Mouse (Mus musculus) midbrain, embryonic 12.5 days (tissue): ENCODE data around the gene Dennd1a. TPM values are rescaled to one million over a fixed set of nuclear protein-coding genes. Genes with fewer than 3 reads are reported as not detected.
A peak's percentile ranks its signal among the peaks of the same experiment; 100 is the strongest.

Experiments used
- ATAC-seq: fragments of 200-750 bp; cut with Nextera tagmentation; 2 replicates; pipeline ENCODE4 v1.8.0; 2017; ENCODE audit warnings: low read depth, moderate TSS enrichment, moderate library complexity; ENCODE audit not compliant: low FRiP score
- H3K27ac ChIP-seq: fragments of 300-500 bp; sonication (generic); replicated peaks from 2 replicates; pipeline ENCODE4 v1.5.1; 2016; ENCODE audit warnings: mild to moderate bottlenecking
- H3K27me3 ChIP-seq: fragments of 300-500 bp; sonication (generic); 2 replicates; pipeline ENCODE4 v1.6.1; 2016; ENCODE audit warnings: mild to moderate bottlenecking
- H3K36me3 ChIP-seq: fragments of 300-500 bp; sonication (generic); 2 replicates; pipeline ENCODE4 v1.6.1; 2016
- H3K4me1 ChIP-seq: fragments of 300-500 bp; sonication (generic); 2 replicates; pipeline ENCODE4 v1.6.1; 2016
- H3K4me2 ChIP-seq: fragments of 300-500 bp; sonication (generic); replicated peaks from 2 replicates; pipeline ENCODE4 v1.6.1; 2016; ENCODE audit warnings: mild to moderate bottlenecking, moderate library complexity
- H3K4me3 ChIP-seq: fragments of 300-500 bp; sonication (generic); 2 replicates; pipeline ENCODE4 v1.5.1; 2016; ENCODE audit warnings: mild to moderate bottlenecking
- H3K9ac ChIP-seq: fragments of 300-500 bp; sonication (generic); replicated peaks from 2 replicates; pipeline ENCODE4 v1.6.1; 2016; ENCODE audit warnings: mild to moderate bottlenecking, moderate library complexity
- H3K9me3 ChIP-seq: fragments of 300-500 bp; sonication (generic); 2 replicates; pipeline ENCODE4 v1.6.1; 2016; ENCODE audit warnings: mild to moderate bottlenecking
- WGBS: fragments of 180-500 bp; shearing (Covaris S2); methylation state at CpG from one replicate; pipeline ENCODE4 v1.1.7; 2016; 5-methylcytosine and 5-hydroxymethylcytosine counted together
- polyA plus RNA-seq: library from polyadenylated mRNA; unstranded; fragments of >200 nt; fragmentation: Nextera tagmentation; extraction: Ambion mirVana; gene quantifications from 2 replicates; pipeline ENCODE4 v1.2.1, GENCODE M21; 2016

Gene Dennd1a
- polyA plus RNA-seq, 1 experiment from 2014 or later: 25.6 TPM

DNA sequence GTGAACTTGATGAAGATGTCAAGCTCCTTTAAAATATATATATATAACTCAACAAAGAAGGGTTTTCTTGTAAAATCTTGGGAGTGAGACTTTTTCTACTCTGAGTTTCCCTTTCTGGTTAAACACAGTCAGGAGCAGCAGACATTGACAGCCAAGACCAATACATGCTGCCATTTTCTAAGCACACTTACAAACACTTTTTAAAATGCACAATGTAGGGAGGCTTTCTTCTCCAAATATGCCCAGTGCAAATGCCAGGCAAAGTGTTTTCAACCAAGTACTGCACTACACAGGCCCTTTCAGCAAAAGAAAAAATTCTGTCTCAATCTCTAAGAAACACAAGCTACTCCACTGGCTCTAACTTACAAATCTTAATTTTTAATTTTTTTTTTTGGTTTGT, 65.7 kb downstream of the Dennd1a start:
- Histone ChIP-seq H3K4me1 (peaks cover 39% of the 10 kb centered on the region), H3K27me3 (peaks cover 84% of the 10 kb centered on the region), H3K4me2 (no peak overlapping the region), H3K4me3 (no peak overlapping the region), H3K27ac (no peak overlapping the region), H3K9me3 (no peaks in the 10 kb centered on the region), H3K36me3 (no peaks in the 10 kb centered on the region), H3K9ac (no peak overlapping the region)
- no peak for ATAC-seq

DNA sequence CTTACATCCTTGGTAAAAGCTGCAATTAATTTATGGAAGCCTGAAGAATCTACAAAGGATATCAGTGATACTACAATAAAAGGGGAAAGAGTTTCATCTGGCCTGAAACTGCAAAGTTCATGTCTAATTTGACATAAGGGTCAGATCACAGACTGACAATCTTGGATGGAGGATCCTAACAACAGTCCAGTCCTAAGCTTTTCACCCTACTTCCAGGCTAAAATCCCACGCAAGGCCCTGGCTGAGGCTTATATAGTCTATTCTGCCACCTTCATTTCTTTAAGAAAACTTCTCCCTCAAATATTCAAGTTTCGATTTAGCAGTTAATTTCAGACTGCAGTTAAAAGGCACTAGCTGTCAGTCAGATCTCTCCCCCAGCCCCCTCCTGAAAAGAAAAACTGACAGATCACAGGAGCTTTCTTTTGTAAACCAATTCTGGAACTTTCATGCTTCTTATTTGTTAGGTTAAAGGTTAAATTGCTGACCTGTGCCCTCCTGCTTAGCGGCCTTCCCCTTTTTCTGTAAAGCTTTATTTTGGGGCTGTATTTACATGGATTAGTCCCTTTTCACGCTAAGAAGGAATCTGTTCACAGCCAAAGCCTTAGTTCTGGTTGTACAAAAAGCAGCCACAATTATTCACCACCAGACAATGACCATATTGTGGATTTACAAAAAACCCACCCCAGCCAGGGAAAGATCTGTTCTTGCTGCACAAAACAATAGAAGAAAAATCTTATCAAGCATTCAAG, 66.3 kb downstream of the Dennd1a start:
- no peaks in the 10 kb centered on the region for H3K36me3 ChIP-seq
- 2% methylated on average over 4 of the region's 4 CpGs for WGBS
- no peak overlapping the region for H3K4me3 ChIP-seq
- H3K9ac ChIP-seq: no peak overlapping the region
- H3K27ac ChIP-seq: no peak overlapping the region
- peaks cover 39% of the 10 kb centered on the region for H3K4me1 ChIP-seq
- peak; percentile 82 for ATAC-seq
- H3K27me3 ChIP-seq: peaks cover 82% of the 10 kb centered on the region
- no peak overlapping the region for H3K4me2 ChIP-seq
- H3K9me3 ChIP-seq: no peaks in the 10 kb centered on the region

DNA sequence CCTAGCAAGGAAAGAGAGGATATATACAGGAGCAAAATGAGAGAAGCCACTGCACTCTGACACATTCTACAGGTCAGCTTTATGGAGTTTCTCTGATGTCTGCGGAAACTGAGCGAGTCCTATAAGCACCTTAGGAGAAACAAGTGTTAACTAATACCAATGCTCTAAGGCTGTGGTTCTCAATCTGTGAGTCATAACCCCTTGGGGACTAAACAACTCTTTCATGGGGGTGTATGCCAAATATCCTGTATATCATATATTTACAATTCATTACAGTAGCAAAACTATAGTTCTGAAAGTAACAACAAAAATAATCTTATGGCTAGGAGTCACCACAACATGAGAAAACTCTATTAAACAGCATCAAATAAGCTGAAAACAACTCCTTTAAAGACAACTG, 67.5 kb downstream of the Dennd1a start:
- no peak overlapping the region for H3K27ac ChIP-seq
- no peak overlapping the region for H3K4me2 ChIP-seq
- 91% methylated on average over 2 of the region's 2 CpGs for WGBS
- no peak for ATAC-seq
- no peak overlapping the region for H3K9ac ChIP-seq
- no peaks in the 10 kb centered on the region for H3K36me3 ChIP-seq
- H3K27me3 ChIP-seq: peaks cover 70% of the 10 kb centered on the region
- no peak overlapping the region for H3K4me3 ChIP-seq
- peaks cover 32% of the 10 kb centered on the region for H3K4me1 ChIP-seq
- H3K9me3 ChIP-seq: no peaks in the 10 kb centered on the region

- Histone ChIP-seq H3K9me3 (no peaks in the 10 kb centered on the region), H3K4me1 (no peaks in the 10 kb centered on the region), H3K9ac (no peak overlapping the region), H3K27ac (no peak overlapping the region), H3K36me3 (no peaks in the 10 kb centered on the region), H3K4me2 (no peak overlapping the region), H3K4me3 (no peak overlapping the region), H3K27me3 (peaks cover 63% of the 10 kb centered on the region)
- no peak for ATAC-seq
- WGBS: 96% methylated on average over 1 of the region's 1 CpGs
These were observed 74.1 kb downstream of the Dennd1a start for GRCm38 (mm10) chr2:38213041-38213440.

GRCm38 (mm10) chr2:38211426-38211825, 75.8 kb downstream of the Dennd1a start:
- Histone ChIP-seq H3K27me3 (peaks cover 49% of the 10 kb centered on the region), H3K4me3 (no peak overlapping the region), H3K27ac (no peak overlapping the region), H3K9me3 (no peaks in the 10 kb centered on the region), H3K9ac (no peak overlapping the region), H3K4me1 (no peaks in the 10 kb centered on the region), H3K36me3 (no peaks in the 10 kb centered on the region), H3K4me2 (no peak overlapping the region)
- WGBS: 97% methylated on average over 2 of the region's 2 CpGs
- ATAC-seq: no peak

DNA sequence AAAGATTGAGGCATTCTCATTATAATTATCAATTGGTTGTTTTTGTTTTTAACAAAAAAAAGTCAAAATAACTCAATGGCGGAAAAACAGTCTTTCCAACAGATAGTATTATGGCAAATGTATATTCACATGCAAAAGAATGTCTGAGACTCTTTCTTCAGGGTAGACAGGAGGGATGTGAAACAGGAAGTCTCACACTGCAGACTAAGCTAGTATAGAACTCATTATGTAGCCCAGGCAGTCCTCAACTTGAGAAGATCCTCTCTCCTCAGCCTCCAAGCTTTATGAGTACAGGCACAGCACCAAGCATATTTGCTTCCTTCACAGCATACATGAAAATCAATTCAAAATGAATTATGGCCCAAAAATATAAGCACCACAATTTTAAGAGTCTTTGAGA, 79.4 kb downstream of the Dennd1a start:
- H3K4me3 ChIP-seq: no peak overlapping the region
- H3K4me2 ChIP-seq: no peak overlapping the region
- H3K4me1 ChIP-seq: no peaks in the 10 kb centered on the region
- no peaks in the 10 kb centered on the region for H3K36me3 ChIP-seq
- no peak for ATAC-seq
- no peak overlapping the region for H3K27ac ChIP-seq
- no peak overlapping the region for H3K9ac ChIP-seq
- H3K9me3 ChIP-seq: no peaks in the 10 kb centered on the region
- WGBS: 94% methylated on average over 1 of the region's 1 CpGs
- H3K27me3 ChIP-seq: peaks cover 50% of the 10 kb centered on the region

DNA sequence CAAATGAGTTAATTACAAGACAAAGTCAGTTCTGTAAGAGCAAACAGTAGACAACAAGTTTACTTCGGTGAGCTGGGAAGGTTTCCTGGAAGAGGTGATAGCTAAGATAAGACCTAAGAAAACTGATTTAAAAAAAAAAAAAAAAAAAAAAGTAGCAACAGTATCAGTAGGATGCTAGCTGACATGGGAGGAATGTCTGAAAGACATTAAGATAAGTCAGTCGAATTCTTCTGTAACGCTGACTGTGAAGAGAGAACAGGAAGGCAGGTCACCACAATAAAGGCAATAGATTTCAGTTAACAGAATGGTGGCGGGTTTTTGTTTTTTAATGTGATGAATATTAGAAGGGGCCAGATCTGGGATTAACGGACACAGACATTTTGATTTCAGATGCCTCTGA, 81.9 kb downstream of the Dennd1a start:
- H3K4me2 ChIP-seq: no peak overlapping the region
- no peak for ATAC-seq
- H3K36me3 ChIP-seq: no peaks in the 10 kb centered on the region
- H3K9me3 ChIP-seq: no peaks in the 10 kb centered on the region
- no peak overlapping the region for H3K9ac ChIP-seq
- WGBS: 74% methylated on average over 5 of the region's 5 CpGs
- no peak overlapping the region for H3K27ac ChIP-seq
- no peak overlapping the region for H3K4me3 ChIP-seq
- peaks cover 39% of the 10 kb centered on the region for H3K27me3 ChIP-seq
- H3K4me1 ChIP-seq: no peaks in the 10 kb centered on the region

DNA sequence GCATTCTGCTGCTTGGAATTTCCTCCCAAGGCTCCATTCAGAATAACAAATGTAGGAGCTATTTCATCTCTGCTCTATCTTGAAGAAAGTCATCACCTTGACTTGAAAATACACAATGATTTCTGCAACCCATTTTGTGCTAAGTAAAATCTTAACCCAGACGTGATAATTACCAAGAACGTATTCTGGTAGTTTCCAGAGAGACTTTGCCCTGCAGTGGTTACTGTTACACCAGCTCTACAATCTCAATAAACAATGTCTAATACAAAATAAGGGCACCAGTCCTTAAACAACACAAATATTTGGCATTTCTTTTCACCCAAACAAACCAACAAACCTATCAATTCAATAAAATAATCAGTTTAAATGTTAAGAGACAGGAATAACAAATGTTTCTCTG, 82.5 kb downstream of the Dennd1a start:
- Histone ChIP-seq H3K27ac (no peak overlapping the region), H3K4me1 (no peaks in the 10 kb centered on the region), H3K4me2 (no peak overlapping the region), H3K27me3 (peaks cover 35% of the 10 kb centered on the region), H3K4me3 (no peak overlapping the region), H3K9me3 (no peaks in the 10 kb centered on the region), H3K36me3 (no peaks in the 10 kb centered on the region), H3K9ac (no peak overlapping the region)
- ATAC-seq: no peak
- WGBS: 72% methylated on average over 2 of the region's 2 CpGs

DNA sequence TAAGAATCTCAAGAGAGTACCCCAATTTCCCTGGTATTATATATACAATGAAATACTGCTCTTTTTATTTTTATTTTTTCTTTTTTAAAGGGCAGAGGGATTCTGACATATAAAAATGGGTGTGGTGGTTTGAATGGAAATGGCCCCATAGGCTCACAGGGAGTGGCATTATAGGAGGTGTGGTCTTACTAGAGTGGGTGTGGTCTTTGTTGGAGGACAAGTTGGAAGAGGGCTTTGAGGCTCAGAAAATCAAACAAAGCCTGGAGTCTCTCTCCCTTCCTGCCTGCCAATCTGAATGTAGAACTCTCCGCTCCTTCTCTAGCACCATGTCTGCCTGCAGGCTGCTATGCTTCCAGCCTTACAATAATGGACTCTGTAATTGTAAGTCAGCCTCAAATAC, 89.1 kb downstream of the Dennd1a start:
- Histone ChIP-seq H3K9ac (no peak overlapping the region), H3K9me3 (no peaks in the 10 kb centered on the region), H3K27ac (no peak overlapping the region), H3K4me3 (no peak overlapping the region), H3K36me3 (no peaks in the 10 kb centered on the region), H3K4me2 (no peak overlapping the region), H3K27me3 (peaks cover 28% of the 10 kb centered on the region), H3K4me1 (peaks cover 12% of the 10 kb centered on the region; the same call in 1 of the 2 replicates)
- 56% methylated on average over 1 of the region's 1 CpGs for WGBS
- ATAC-seq: no peak

GRCm38 (mm10) chr2:38196199-38197060, 90.8 kb downstream of the Dennd1a start:
- Histone ChIP-seq H3K4me3 (no peak overlapping the region), H3K9me3 (no peaks in the 10 kb centered on the region), H3K36me3 (no peaks in the 10 kb centered on the region), H3K27me3 (peaks cover 26% of the 10 kb centered on the region), H3K27ac (no peak overlapping the region), H3K4me1 (peaks cover 12% of the 10 kb centered on the region; the same call in 1 of the 2 replicates), H3K9ac (no peak overlapping the region), H3K4me2 (no peak overlapping the region)
- ATAC-seq: no peak
- WGBS: 48% methylated on average over 9 of the region's 9 CpGs

DNA sequence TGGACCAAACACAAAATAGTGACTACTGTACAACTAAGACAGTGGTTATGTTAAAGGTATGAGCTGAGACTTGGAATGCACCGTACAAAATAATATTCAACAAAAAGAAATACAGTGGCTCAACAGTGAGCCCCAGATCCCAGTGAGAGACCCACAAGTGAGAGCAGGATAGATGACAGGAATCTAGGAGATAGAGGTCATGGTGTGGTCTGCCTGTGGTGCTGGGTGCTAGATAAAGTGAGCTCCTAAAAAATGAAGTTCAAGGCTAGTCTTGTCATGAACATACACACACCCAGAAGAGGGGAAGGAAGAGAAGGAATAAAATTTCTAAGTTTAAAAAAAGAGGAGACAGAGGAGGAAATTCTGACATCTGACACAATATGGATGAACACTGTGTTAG, 95.2 kb downstream of the Dennd1a start:
- Histone ChIP-seq H3K27ac (no peak overlapping the region), H3K9ac (no peak overlapping the region), H3K36me3 (no peaks in the 10 kb centered on the region), H3K27me3 (peaks cover 19% of the 10 kb centered on the region), H3K4me3 (no peak overlapping the region), H3K4me2 (no peak overlapping the region), H3K9me3 (no peaks in the 10 kb centered on the region), H3K4me1 (peaks cover 9% of the 10 kb centered on the region; the same call in 1 of the 2 replicates)
- ATAC-seq: no peak
- 95% methylated on average over 1 of the region's 1 CpGs for WGBS

GRCm38 (mm10) chr2:38191601-38192000, 95.6 kb downstream of the Dennd1a start:
- Histone ChIP-seq H3K9ac (no peak overlapping the region), H3K36me3 (no peaks in the 10 kb centered on the region), H3K9me3 (no peaks in the 10 kb centered on the region), H3K27ac (no peak overlapping the region), H3K4me1 (peaks cover 5% of the 10 kb centered on the region; the same call in 1 of the 2 replicates), H3K4me3 (no peak overlapping the region), H3K4me2 (no peak overlapping the region), H3K27me3 (peaks cover 14% of the 10 kb centered on the region)
- no peak for ATAC-seq
